11 mouse cellular contexts compared by ENCODE assay signal in the genomic region with DNA sequence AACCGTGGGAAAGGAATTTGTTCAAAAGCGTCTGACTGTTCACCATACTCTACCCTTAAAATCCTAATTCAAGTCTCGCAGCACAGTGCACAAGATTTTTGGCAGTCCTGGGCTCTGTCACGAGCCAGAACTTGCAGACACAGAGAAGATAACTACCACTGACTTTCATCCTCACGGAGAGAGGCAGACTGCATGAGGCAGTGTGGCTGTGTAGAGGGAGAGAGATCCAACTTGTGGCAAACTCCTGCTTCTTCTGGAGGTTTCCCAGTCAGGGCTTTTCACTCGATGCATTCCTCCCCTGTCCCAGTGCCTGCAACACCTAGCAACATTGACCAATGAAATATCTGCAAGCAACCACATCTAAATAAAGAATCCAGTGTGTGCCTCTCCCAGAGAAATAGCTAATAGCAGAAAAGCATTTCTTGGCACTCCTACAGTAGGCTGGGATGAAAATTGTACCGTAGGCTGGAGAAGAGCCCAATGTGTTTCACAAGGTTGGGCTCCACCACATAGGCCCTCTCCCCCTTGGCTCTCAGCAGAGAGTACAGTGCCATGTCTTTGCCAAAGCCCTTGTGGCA. TPM values are rescaled to one million over a fixed set of nuclear protein-coding genes. Genes with fewer than 3 reads are reported as not detected.
A peak's percentile ranks its signal among the peaks of the same experiment; 100 is the strongest.
DNase-seq lines count a peak whose midpoint lies in the region; ATAC-seq and TF ChIP-seq lines count a peak whose summit lies in the region.
"Had no signal": no experiment of that assay in that cellular context is flagged by ENCODE, and none has a peak within 500 bp of the region (broad histone marks: within the 10 kb centered on the region; RNA-seq: fewer than 3 reads in every experiment).

No protein-coding gene starts in this region.

- intact Hi-C loops in gastrocnemius, adult 2 months (cut with DNase I) = no loop called here

- TF ChIP-seq CTCF in gastrocnemius, adult 2 months (IDR thresholded peaks at IDR 0.05) = no peak
- no peak for TF ChIP-seq CTCF in lung, embryonic 14.5 days (IDR thresholded peaks at IDR 0.05; ENCODE audit: low read depth)

- H3K9ac ChIP-seq in lung, embryonic 14.5 days = no peak overlapping the region
- no peak overlapping the region for H3K9ac ChIP-seq in heart, embryonic 15.5 days
- H3K9ac ChIP-seq in stomach, embryonic 15.5 days = no peak overlapping the region

- peak; percentile 63 for ATAC-seq in lung, embryonic 14.5 days (ENCODE audit: insufficient read depth)
- ATAC-seq in heart, embryonic 15.5 days (replicated peaks; ENCODE audit: insufficient number of reproducible peaks, insufficient read depth, low FRiP score, low read depth) = peak; percentile 77
- ATAC-seq in stomach, embryonic 15.5 days (ENCODE audit: insufficient read depth, low FRiP score, low read depth) = peak; percentile 25; the same call in 1 of the 2 replicates
- ATAC-seq: intestine, postnatal 0 days had no signal

- no peaks in the 10 kb centered on the region for H3K9me3 ChIP-seq in lung, embryonic 14.5 days (ENCODE audit: low read depth, low read length)
- H3K9me3 ChIP-seq in heart, embryonic 15.5 days (replicated peaks) = no peaks in the 10 kb centered on the region
- no peaks in the 10 kb centered on the region for H3K9me3 ChIP-seq in stomach, embryonic 15.5 days

- H3K27me3 ChIP-seq in lung, embryonic 14.5 days (ENCODE audit: insufficient read depth, low read length) = no peaks in the 10 kb centered on the region
- H3K27me3 ChIP-seq in heart, embryonic 15.5 days = no peaks in the 10 kb centered on the region
- H3K27me3 ChIP-seq in stomach, embryonic 15.5 days (replicated peaks) = no peaks in the 10 kb centered on the region

- DNase-seq in gastrocnemius, adult 2 months = peak; percentile 39
- no peak for DNase-seq in gastrocnemius, postnatal 10 days
- peak; percentile 47 for DNase-seq in lung, embryonic 14.5 days
- DNase-seq in lung, postnatal 14 days = no peak
- no peak for DNase-seq in spleen, adult 18-20 months
- DNase-seq in adipocyte (ENCODE audit: low spot score) = no peak

- H3K27ac ChIP-seq in gastrocnemius, adult 2 months = peak overlapping the region; percentile 85
- H3K27ac ChIP-seq in lung, embryonic 14.5 days (ENCODE audit: low read depth) = peak overlapping the region; percentile 21; the same call in 1 of the 2 replicates
- peak overlapping the region; percentile 82 for H3K27ac ChIP-seq in heart, embryonic 15.5 days
- peak overlapping the region; percentile 74; the same call in 1 of the 2 replicates for H3K27ac ChIP-seq in stomach, embryonic 15.5 days
- H3K27ac ChIP-seq: macrophage had no signal

- 66% methylated on average over 7 of the region's 7 CpGs for WGBS in lung, embryonic 14.5 days
- WGBS in heart, embryonic 15.5 days = 38% methylated on average over 7 of the region's 7 CpGs
- WGBS in stomach, embryonic 15.5 days = 64% methylated on average over 7 of the region's 7 CpGs

- peak overlapping the region; percentile 61 for H3K4me3 ChIP-seq in gastrocnemius, adult 2 months
- H3K4me3 ChIP-seq in lung, embryonic 14.5 days (ENCODE audit: low read depth, low read length) = no peak overlapping the region
- no peak overlapping the region for H3K4me3 ChIP-seq in heart, embryonic 15.5 days
- no peak overlapping the region for H3K4me3 ChIP-seq in stomach, embryonic 15.5 days (replicated peaks)

- H3K4me1 ChIP-seq in lung, embryonic 14.5 days (ENCODE audit: insufficient read depth) = 0 out of 2 replicates have a peak, but pooled peaks cover 6% of the 10 kb centered on the region
- H3K4me1 ChIP-seq in heart, embryonic 15.5 days (replicated peaks) = peaks cover 33% of the 10 kb centered on the region
- H3K4me1 ChIP-seq in stomach, embryonic 15.5 days = peaks cover 10% of the 10 kb centered on the region; the same call in 1 of the 2 replicates

- H3K4me2 ChIP-seq in lung, embryonic 14.5 days = no peak overlapping the region
- peak overlapping the region; percentile 6; the same call in 1 of the 2 replicates for H3K4me2 ChIP-seq in heart, embryonic 15.5 days
- no peak overlapping the region for H3K4me2 ChIP-seq in stomach, embryonic 15.5 days

- no peaks in the 10 kb centered on the region for H3K36me3 ChIP-seq in lung, embryonic 14.5 days (ENCODE audit: insufficient read depth)
- peaks cover 10% of the 10 kb centered on the region; the same call in 1 of the 2 replicates for H3K36me3 ChIP-seq in heart, embryonic 15.5 days
- no peaks in the 10 kb centered on the region; the same call in 1 of the 2 replicates for H3K36me3 ChIP-seq in stomach, embryonic 15.5 days

RNA-seq across cellular contexts. Expression of a gene that starts 12.1 kb away (rescaled TPM):
- 10 to 100 TPM; 32.1 to 34.0 TPM for total RNA-seq in gastrocnemius, adult 2 months (2021)
- total RNA-seq in gastrocnemius, postnatal 10 days (2021) = 10 to 100 TPM; 42.0 to 45.8 TPM
- 19.0 and 21.9 TPM in 2 replicates for polyA plus RNA-seq in lung, embryonic 14.5 days (2014; fragmentation: Nextera tagmentation; extraction: Ambion mirVana)
- polyA plus RNA-seq in heart, embryonic 15.5 days (2015; fragmentation: Nextera tagmentation; extraction: Ambion mirVana) = 50.0 and 52.3 TPM in 2 replicates
- 26.7 and 29.2 TPM in 2 replicates for polyA plus RNA-seq in stomach, embryonic 15.5 days (2015; fragmentation: Nextera tagmentation; extraction: Ambion mirVana)
- polyA plus RNA-seq: macrophage had no signal

RNA-seq across cellular contexts. Expression of a gene that starts 36.3 kb away (rescaled TPM):
- total RNA-seq in gastrocnemius, adult 2 months (2021) = not detected
- total RNA-seq in gastrocnemius, postnatal 10 days (2021) = 1 to 10 TPM in 1 of 2 experiments, under 1 TPM in 1; 0.35 to 1.8 TPM
- not detected in 2 replicates for polyA plus RNA-seq in lung, embryonic 14.5 days (2014; fragmentation: Nextera tagmentation; extraction: Ambion mirVana)
- polyA plus RNA-seq in heart, embryonic 15.5 days (2015; fragmentation: Nextera tagmentation; extraction: Ambion mirVana) = 0.40 and 2.2 TPM in 2 replicates
- polyA plus RNA-seq in stomach, embryonic 15.5 days (2015; fragmentation: Nextera tagmentation; extraction: Ambion mirVana) = 77.3 and 88.5 TPM in 2 replicates
- polyA plus RNA-seq: macrophage; neural tube, embryonic 11.5 days had no signal

RNA-seq across cellular contexts. Expression of a gene that starts 46.2 kb away (rescaled TPM):
- total RNA-seq in gastrocnemius, adult 2 months (2021) = 10 to 100 TPM; 32.3 to 32.6 TPM
- total RNA-seq in gastrocnemius, postnatal 10 days (2021) = 10 to 100 TPM; 32.0 to 37.4 TPM
- 56.9 and 59.6 TPM in 2 replicates for polyA plus RNA-seq in lung, embryonic 14.5 days (2014; fragmentation: Nextera tagmentation; extraction: Ambion mirVana)
- polyA plus RNA-seq in heart, embryonic 15.5 days (2015; fragmentation: Nextera tagmentation; extraction: Ambion mirVana) = 23.2 TPM in 2 replicates
- 34.6 and 36.8 TPM in 2 replicates for polyA plus RNA-seq in stomach, embryonic 15.5 days (2015; fragmentation: Nextera tagmentation; extraction: Ambion mirVana)

Comparison
In these comparisons a context has a peak if more than half of its experiments do, and no peak if none do; other contexts are left out.
1. DNase-seq: peak in gastrocnemius, adult 2 months (single experiment) and lung, embryonic 14.5 days (single experiment); none in gastrocnemius, postnatal 10 days (single experiment), lung, postnatal 14 days (single experiment), spleen, adult 18-20 months (0 of 2) and adipocyte (single experiment).
2. H3K27ac ChIP-seq: peak in every context shown above with its lines; median percentile 85 in gastrocnemius, adult 2 months; 82 in heart, embryonic 15.5 days; 74 in stomach, embryonic 15.5 days; 21 in lung, embryonic 14.5 days.
3. ATAC-seq: peak in every context shown above with its lines; median percentile 77 in heart, embryonic 15.5 days; 63 in lung, embryonic 14.5 days; 25 in stomach, embryonic 15.5 days.
4. RNA of a gene that starts 36.3 kb away (polyA plus RNA-seq): 77.3 to 88.5 TPM in stomach, embryonic 15.5 days; 0.40 to 2.2 TPM in heart, embryonic 15.5 days and not detected in lung, embryonic 14.5 days; every median in the first group is over 10 times any median in the second.